Mouse (Mus musculus): ENCODE results near the gene Lcn4.
A peak's percentile ranks its signal among the peaks of the same experiment; 100 is the strongest.

Lcn4 gene

DNA sequence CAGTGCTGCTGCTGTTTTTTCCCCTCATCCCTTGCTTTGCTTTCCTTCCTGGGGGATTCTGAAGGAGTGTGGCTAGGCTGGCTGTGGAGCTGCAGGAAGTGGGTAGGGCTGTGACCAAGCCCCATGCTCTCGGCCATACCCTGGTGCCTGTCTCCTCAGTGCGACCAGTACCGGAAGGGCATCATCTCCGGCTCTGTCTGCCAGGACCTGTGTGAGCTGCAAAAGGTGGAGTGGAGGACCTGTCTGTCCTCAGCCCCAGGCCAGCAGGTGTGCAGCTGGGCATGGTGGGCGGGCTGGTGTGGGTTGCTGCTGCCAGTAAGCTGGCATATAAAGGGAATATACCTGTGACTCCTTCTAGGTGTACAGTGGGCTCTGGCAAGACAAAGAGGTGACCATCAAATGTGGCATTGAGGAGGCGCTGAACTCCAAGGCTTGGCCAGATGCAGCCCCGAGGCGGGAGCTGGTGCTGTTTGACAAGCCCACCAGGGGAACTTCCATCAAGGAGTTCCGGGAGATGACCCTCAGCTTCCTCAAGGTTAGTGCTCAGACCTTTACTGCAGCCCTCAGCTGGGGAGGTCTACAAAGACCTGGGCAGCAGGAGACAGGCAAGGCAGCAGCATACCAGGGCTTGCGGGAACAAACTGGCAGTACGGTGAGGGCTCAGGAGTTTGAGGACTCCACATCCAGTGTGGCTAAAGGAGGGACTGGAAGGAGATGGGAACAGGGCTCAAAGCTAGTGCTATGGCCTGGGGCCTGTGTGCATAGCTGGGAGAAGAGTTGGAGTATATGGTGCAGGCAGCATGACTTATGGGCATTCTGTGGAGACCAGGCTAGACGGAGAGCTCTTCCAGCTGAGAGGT lies 36.2 kb downstream of the Lcn4 start:
- no peak for DNase-seq (ENCODE audit: low spot score in 2 of 2)

DNA sequence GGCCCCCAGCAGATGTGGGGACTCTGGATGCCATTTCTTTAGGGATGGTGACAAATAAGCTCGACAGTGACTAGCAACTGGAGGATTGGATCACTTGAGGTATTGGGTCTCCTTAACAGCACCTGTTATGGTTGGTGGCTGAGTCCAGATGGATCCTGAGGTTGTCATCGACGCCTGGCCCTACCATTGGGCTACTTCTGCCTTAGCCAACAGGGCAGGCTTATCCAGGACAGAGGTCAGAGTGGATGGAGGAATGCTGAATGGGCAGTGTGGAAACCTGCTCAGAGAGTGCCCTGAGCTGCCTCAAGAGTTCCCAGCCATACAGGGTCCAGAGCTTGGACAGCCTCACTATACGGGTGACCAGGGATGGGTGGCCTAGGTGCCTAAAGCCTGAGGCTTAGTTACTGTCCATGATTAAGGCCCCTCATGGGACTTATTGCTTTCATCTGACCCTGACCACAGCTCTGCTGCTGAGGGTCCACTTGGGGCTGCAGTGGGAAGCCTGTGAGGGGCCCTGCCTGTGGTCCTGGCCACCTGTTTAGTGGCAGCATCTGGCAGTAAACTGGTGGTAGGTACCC lies 37.0 kb downstream of the Lcn4 start:
- DNase-seq (ENCODE audit: low spot score in 2 of 2): no peak

DNA sequence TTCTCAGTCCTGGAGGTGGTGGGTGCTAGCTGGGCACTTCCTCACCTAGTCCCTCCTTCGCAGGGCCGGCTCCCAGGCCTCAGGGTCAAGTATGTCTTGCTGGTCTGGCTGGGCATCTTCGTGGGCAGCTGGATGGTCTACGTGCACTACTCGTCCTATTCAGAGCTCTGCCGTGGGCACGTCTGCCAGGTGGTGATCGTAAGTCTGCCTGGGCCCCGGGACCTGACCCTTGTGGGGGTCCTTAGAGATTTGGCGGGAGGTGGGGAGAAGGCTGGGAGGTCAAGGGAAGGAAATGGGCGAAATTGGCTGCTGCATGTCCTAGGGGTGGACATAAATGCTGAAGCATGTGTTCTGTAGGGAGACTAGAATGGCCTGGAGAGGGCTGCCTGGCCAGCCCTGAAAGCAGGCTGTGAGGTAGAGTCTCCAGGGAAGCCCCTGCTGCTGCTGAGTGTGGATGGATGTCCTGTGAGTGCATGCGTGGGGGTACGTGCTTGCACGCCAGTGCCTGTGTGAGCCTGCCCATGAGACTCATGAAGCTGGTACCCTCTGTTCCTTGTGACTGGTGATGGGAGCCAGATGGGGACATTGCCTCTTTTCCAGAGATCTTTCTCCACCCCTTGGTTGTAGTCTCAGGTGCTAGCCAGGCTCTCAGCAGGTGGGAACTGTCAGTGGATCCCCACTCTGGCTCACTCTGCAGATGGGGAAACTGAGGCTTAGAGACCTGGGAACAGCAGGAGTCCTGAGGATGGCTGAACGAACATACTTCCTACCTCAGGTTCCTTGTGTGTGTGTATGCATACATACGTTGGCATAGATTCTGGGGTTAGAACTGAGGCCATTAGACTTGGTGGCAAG lies 38.3 kb downstream of the Lcn4 start:
- DNase-seq (ENCODE audit: low spot score in 2 of 2): no peak

DNA sequence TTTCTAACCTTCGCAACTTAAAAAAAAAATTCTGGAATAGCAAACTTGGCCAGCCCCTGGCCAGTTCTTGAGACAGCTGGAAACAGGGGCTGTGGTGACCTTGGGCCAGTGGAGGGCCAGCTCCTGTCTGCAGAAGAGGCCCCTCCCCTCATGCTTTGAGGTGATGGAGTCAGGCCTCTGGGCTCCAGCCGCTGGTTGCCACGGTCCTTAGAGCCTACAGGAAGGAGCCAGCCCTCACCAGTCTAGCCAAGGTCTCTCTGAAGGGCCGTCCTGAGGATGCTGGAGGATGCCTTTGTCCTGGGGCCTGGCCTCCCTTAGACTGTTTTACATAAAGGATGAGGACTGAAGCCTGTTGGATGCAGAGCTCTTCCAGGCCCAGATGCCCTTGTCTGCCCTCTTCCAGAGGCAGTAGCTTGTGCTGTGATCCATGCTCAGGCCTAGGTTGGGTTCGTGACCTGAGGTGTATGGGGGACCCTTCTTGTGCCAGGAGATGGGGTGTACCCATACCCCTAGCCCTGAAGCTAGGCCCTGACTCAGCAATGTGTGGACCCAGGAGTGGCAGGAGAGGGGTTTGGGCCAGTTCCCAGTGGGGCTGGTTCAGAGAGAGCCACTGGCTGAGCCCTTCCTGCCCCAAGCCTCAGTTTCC lies 42.2 kb downstream of the Lcn4 start:
- DNase-seq (ENCODE audit: low spot score in 2 of 2): no peak

DNA sequence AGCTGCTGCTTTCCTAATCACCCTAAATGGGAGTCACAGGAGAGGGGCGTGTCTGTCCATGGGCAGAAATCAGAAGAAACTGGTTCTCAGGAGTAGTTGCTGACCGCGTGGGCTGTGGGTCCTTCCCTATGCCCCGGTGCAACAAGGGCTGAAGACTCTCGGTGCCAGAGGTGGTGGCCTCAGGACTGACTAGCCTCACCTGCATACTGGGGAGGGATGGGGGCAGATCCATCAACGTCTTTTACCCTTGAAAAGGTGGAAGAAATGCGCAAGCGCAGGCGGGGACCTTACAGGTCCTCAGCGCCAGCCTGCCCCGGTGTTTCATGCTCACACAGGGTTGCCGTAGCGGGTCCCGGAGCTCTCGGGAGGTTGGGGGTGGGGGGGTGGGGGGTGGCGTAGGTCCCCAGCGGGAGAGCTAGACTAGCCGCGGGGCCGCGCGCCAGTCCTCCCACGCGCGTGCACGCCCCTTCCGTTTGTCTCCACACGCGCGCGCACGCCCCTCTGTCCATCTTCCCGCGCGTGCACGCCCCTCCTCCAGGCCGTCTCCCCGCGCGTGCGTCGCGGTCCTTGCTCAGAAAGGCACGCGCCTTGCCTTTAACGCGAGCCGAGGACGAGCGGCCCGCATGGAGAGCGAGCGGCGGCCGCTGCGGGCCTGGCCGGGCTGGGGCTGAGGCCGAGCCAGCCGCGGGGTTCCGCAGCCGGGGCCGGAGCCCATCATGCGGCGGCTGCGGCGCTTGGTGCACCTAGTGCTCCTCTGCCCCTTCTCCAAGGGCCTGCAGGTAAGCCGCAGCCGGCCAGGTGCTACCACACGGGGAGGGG lies 43.0 kb downstream of the Lcn4 start, which contains the start of gene Fam69b:
Fam69b (plus strand) TSS at position 537 of the 819 bp plus-strand sequence.
- DNase-seq (ENCODE audit: low spot score in 2 of 2): peak; percentile 41 to 44

DNA sequence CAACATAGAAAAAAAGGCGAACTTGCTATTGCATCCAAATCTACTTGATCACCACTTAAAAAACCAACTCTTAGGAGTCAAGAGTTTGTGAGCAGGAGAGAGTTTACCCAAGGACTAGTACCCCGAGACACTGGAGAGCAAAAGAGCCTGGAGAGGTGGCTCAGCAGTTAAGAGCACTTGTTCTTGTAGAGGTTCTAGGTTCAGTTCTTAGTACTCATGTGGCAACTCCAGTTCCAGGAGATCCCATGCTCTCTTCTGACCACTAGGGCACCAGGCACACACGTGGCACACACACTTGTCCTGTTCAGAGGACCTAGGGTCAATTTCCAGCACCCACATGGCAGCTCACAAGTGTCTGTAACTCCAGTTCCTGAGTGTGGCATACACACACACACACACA lies 45.0 kb downstream of the Lcn4 start:
- DNase-seq (ENCODE audit: low spot score in 2 of 2): no peak

DNA sequence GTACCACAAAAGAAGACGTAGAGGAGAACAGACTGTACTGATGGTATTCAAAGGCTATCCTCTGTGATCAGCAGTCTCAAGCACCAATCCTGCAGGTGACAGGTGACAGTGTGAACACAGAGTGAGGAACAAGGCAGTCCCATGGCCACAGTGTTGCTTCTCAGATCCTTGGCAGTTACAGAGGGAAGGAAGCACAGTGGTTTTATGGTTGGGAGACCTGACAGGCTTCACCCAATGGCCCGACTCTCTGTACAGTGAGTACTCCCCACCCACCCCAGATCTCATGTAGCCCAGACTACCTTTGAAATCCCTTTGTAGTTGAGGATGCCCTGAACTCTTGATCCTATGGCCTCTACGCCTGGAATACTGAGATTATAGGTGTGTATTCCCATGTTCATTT lies 45.7 kb downstream of the Lcn4 start:
- DNase-seq (ENCODE audit: low spot score in 2 of 2): peak; percentile 29 to 32

DNA sequence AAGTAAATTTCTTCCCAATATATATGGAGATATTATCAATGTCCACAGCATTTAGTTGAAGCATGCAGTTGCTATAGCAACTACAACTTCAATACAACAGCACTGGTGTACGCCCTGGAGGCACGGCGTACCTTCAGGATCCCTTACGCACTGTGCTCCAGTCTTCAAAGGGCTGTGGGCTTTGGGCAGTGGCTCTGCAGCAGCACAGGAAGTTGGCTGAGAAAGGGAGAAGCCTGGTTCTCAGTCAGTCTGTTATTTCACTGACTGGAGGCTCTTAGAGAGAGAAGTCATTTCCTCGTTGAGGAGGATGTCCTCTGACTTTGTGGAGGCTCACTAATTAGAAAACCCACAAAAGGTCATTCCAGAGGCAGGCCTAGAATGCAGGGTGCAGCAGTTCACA lies 48.1 kb downstream of the Lcn4 start:
- DNase-seq (ENCODE audit: low spot score in 2 of 2): no peak

DNA sequence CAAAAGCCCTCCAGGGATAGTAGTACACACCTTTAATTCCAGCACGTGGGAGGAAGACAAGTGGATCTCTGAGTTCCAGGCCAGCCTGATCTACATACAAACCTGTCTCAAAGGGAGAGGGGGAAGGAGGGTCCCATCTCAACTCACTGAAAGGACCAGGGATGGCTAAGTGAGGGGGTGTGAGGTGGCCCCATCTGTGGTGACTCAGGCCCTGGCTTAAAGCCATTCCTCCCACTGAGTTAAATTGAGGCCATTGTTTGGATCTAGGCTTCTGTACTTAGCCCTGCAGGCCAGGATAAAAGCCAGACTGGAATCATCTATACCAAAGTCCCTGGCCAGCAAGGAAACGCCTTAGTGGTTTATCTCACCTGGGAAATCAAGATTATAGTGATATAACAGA lies 49.8 kb downstream of the Lcn4 start:
- DNase-seq (ENCODE audit: low spot score in 2 of 2): no peak

DNA sequence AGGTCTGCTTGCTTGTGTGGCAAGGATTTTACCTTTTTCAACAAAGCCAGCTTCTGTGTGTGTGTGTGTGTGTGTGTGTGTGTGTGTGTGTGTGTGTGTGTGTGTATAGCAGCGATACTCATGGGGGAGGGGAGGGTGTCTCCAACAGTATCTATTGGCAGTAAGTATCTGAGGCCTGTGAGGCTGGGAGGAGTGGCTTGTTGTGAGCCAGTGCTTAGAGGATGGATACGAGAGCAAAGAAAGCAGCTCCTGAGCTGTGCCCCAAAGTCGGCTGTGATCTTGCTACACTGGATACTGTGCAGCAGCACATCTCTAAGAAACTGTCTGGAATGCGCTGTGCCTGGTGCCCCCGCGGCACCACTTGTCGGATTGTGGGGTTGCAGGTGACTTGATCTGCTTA lies 53.2 kb downstream of the Lcn4 start:
- DNase-seq (ENCODE audit: low spot score in 2 of 2): no peak
